Mouse (Mus musculus): ENCODE measurements around the gene Ttll5.

DNA sequence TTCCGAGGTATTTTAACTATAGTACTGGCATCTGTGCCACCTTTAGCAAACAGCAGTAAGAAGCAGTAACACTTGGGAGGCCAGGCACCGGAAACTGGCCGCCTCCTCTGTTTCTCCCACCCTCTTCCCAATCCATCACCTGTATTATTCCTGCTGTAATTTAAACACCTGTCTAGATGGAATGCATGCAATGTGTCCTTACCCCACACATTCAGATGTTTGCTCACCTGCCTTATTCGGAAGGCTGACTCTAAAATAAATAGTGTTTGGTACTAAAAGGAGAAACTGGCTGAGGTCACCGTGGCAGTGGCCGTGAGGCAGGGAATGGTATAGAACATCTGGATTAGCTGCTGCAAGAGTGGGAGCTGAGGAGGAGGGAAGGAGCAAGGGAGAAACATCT, 125.9 kb downstream of the Ttll5 start:
- TF ChIP-seq EP300 (IDR thresholded peaks at IDR 0.05; ENCODE audit: low read depth) (no peak), CTCF (IDR thresholded peaks at IDR 0.05; ENCODE audit: low read depth) (no peak)

Data from liver, embryonic 14.5 days (tissue).